Mouse (Mus musculus) brain, embryonic 14.5 days (tissue): Measurements from ENCODE around the gene Creb3l1. TPM values are rescaled to one million over a fixed set of nuclear protein-coding genes. Genes with fewer than 3 reads are reported as not detected.
A peak's percentile ranks its signal among the peaks of the same experiment; 100 is the strongest.

Experiments
- DNase-seq: peaks from one replicate; pipeline ENCODE4 v3.0.0-alpha.2; 2011; ENCODE audit warnings: low read depth
- CTCF ChIP-seq: fragments of 200-500 bp; IDR thresholded peaks from 2 replicates; pipeline ENCODE4 v1.5.1; 2012; ENCODE audit warnings: inconsistent platforms, mild to moderate bottlenecking, moderate library complexity, borderline replicate concordance; ENCODE audit not compliant: insufficient read depth, insufficient read length; ENCODE audit errors: extremely low read depth
- POLR2A ChIP-seq: fragments of 200-500 bp; IDR thresholded peaks from 2 replicates; pipeline ENCODE4 v1.6.1; 2012; ENCODE audit warnings: mild to moderate bottlenecking, inconsistent platforms, borderline replicate concordance; ENCODE audit not compliant: poor library complexity, insufficient read depth, insufficient read length, severe bottlenecking; ENCODE audit errors: extremely low read depth
- polyA plus RNA-seq: library from polyadenylated mRNA; depleted of rRNA; stranded (reverse); fragments of >200 nt; gene quantifications from 2 replicates; pipeline ENCODE4 v1.2.3, GENCODE M21; 2012

Gene Creb3l1
- polyA plus RNA-seq, 1 experiment = 4.7 TPM

DNA sequence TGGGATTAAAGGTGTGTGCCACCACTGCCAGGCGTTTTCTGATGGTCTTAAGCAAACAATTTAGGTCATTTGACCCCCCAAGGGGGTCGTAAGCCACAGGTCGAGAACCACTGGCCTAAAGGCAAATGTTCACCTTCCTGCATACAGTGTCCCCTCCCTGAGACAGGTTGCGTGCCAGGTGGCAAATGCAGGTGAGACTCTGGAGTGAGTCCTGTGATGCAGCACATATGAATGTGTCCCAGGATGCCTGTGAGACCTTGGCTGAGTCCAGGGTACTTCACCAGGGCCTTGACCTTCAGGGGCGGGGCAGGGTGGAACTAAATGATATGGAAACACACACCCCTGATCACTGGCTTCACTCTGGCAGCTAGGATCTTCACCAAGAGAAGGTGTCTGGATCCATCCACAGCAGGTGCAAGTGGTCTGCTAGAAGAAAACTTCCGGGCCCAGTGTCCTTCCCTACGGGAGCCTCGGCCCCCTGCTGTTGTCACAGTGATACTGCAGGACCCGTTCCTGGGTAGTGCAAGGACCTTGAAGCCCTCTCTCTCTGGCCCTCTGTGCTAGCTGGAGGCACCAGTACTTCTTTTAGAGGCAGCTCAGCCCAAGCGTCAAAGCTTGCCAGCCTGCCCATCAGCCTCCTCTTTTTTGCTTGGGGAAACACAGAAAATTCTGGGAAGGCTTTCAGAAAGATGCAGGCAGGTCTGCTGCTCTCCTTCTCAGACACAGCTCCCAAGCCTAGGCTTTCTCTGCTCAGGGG, 65.4 kb downstream of the Creb3l1 start:
- peak; percentile 61 for DNase-seq
- TF ChIP-seq POLR2A = no peak
- peak; percentile 78 for TF ChIP-seq CTCF

GRCm38 (mm10) chr2:91958049-91958448, 66.3 kb downstream of the Creb3l1 start:
- no peak for TF ChIP-seq POLR2A
- no peak for DNase-seq

- TF ChIP-seq POLR2A = no peak
- no peak for TF ChIP-seq CTCF
- DNase-seq = peak; percentile 87
These were observed 67.2 kb downstream of the Creb3l1 start for GRCm38 (mm10) chr2:91957096-91957495.

DNA sequence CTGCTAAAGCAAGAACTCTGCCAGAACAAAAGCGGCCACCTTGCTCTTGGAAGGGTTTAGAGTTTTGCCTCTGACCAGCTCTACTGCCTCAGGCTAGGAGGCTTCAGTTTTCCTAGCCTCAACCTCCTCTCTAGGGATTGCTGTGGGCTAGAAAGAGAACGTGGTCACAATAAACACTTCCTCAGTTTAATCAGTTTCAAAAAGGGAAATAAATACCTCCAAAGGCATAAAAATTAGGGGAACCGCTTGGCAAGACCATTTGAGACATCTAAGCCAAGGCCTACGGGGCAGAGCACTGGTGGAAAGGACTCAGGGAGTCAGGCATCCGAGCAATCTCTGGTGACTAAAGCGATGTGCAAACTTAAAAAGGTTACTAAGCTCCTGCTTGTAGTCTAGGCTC, 68.4 kb downstream of the Creb3l1 start:
- no peak for DNase-seq
- no peak for TF ChIP-seq CTCF
- TF ChIP-seq POLR2A = no peak

- DNase-seq = peak; percentile 59
- no peak for TF ChIP-seq CTCF
These were observed 69.1 kb downstream of the Creb3l1 start for GRCm38 (mm10) chr2:91955121-91955591.

DNA sequence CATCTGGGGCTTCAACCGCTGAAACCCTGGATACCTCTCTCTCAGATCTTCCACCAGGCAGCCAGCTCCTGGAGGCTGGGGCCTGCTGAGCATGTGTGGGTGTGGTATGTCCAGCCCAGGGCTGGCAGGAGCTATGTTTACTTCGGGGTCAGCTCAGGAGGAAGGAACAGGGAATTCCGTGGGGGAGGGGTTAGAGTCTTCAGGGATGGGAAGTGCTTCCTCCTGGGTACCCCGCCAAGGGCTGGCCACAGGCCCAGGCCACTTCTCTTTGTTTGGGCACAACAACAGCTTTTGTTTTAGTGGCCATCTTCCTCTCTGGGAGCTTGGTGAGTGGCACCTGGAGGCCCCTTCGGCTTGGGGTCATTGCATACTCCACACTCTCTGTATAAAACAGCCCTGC, 70.5 kb downstream of the Creb3l1 start:
- TF ChIP-seq POLR2A (no peak), CTCF (no peak)
- no peak for DNase-seq

DNA sequence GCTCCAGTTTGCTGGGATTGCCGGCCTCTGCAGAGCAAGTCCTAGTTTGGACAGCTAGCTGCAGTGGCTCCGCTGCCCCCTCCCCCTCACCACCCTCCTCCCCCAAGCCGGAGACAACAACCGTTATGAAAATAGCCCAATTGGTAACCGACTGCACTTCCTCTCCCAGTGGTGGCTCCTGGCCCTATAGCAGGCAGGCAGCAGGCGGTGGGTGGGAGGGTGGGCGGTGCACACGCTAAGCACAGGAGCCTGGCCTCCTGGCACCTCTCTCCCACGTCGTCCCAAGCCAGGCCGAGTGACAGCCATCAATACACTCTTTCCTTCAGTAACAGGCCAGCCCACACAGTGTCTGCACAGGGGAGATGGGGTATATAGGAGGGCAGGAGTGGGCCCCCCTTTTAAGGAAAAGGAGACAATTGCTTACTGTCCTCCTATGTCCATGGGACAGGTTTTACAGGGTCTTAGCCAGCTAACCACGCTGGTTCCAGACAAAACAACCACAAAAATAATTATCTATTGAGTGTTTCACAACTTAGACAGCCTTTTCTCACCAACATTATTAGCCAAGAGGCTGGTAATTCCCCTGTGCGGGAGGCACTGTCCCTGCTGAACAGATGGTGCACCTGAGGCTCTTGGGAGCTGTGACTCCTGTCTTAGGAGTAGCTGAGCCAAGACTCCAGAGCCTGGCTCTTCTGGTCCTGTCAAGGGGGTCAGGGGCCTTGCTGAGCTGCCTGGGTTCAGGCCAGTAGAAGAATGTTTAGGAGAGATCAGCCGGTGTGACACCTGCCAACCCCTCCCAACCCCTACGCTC, 73.8 kb downstream of the Creb3l1 start:
- TF ChIP-seq POLR2A = no peak
- TF ChIP-seq CTCF = no peak
- peak; percentile 86 for DNase-seq

GRCm38 (mm10) chr2:91949411-91950274, 74.7 kb downstream of the Creb3l1 start:
- DNase-seq = peak; percentile 76
- TF ChIP-seq CTCF = no peak

- TF ChIP-seq CTCF = no peak
- no peak for TF ChIP-seq POLR2A
- DNase-seq = peak; percentile 18
These were observed 75.5 kb downstream of the Creb3l1 start for GRCm38 (mm10) chr2:91948792-91949241.

DNA sequence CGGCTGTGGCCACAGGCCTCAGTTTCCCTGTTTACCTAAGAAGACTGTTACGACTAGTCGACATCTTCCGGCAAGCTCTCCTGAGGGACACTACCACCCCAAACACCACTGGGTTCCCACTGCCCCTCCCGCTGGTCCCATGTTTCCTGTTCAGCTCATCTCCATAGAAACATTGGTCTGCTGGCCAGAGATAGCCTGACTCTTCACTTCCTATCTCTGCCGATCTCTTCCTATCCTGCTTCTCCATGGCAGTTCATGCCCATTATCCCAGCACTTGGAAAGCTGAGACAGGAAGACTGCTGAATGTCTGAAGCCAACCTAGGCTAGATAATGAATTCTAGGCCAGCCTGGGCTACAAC, 76.2 kb downstream of the Creb3l1 start:
- no peak for DNase-seq
- TF ChIP-seq CTCF (no peak), POLR2A (no peak)
